Mouse (Mus musculus) mesoderm, embryonic 11.5 days (tissue): ENCODE data around the gene Isyna1.
A peak's percentile ranks its signal among the peaks of the same experiment; 100 is the strongest.

Experiments
- DNase-seq: peaks from one replicate; pipeline ENCODE4 v3.0.0-alpha.2; 2012; ENCODE audit warnings: low read depth, low spot score

Gene Isyna1

DNA sequence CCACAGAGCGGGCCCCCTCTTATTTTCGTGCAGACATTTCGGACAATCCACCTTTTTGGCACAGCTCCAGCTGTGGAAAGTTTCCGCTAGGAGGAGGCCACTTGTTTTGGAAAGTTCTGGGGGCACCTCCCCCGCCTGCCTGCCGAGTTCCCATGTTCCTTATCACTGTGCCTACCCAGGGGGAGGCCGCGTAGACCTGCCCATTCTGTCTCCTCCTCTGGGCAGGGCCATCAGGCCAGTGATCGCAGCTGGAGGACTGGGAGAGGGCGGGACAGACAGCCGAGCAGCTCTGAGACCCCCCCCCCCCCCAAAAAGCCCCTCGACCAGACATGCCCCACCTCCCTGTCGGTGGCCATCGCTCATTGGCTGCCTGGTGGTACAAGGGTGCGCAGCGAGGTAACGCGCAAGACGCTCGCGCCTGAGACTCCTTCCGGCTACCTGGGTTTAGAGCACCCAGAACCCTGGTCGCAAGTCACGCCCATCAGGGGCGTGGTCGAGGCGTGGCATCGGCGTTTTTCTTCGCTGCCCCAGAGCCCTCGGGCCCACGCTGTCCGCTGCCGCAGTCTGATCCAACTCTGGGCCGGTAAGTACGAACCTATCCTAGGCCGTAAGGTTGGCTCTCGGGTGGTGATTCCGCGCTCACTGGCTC is at the start of gene Isyna1:
Gene Isyna1 (plus strand): TSS at position 413 of the 649 bp plus-strand sequence.
- peak; percentile 98 for DNase-seq

DNA sequence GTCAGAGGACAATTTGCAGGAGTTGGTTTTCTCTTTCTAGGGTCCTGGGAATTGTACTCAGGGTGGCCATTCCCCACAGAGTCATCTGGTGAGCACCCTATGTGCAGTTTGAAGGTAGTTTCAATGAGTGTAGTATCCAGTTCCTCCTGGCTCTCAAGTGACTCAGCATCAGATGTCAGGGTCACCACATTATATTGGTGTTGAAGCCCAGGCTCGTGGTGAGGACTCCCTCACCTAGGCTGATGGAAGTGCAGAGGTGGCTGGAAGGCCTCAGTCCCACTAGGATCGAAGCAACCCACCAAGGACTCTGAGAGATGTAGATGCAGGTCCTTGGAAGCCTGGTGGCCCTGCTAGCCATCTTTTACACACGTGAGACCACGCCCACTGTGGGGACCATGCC is 47.8 kb upstream of the Isyna1 start:
- no peak for DNase-seq

DNA sequence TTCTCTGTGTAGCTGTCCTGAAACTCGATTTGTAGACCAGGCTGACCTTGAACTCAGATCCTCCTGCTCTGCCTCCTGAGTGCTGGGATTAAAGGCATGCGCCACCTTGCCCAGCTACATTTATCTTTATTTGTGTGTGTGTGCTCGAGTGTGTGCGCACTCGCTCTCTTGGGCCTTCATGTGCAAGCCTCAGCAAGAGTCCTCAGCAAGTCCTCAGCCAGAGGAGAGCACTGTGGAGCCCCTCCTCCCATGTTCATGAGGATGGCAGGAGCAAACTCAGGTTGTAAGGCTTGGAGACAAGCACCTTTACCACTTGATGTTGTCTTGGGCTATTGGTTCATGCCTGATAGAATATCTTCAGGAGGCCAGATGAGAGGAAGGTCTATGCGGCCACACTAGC is 46.4 kb upstream of the Isyna1 start:
- DNase-seq = no peak

DNA sequence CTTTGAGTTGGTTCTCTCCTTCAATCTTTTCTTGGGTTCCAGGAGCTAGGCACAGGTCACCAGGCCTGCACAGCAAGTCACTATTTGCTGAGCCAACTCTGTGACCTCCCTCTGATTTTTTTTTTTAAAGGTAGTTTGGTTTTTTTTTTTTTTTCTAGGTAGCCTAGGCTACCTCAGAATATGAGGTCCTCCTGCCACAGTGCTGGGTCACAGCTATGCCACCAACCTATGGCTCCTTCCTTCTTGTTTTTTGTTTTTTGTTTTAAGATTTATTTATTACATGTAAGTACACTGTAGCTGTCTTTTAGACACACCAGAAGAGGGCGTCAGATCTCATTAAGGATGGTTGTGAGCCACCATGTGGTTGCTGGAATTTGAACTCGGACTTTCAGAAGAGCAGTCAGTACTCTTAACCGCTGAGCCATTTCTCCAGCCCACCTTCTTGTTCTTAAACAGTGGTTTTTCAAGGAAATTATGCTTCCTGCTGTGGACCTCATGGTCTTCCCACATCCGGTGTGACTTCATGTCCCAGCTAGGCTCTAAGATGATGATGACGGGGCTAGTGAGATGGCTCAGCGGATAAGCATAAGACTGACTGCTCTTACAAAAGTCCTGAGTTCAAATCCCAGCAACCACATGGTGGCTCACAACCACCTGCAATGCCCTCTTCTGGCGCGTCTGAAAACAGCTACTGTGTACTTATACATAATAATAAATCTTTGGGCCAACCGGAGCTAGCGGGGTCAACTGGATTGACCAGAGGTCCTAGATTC is 44.6 kb upstream of the Isyna1 start:
- no peak for DNase-seq

DNA sequence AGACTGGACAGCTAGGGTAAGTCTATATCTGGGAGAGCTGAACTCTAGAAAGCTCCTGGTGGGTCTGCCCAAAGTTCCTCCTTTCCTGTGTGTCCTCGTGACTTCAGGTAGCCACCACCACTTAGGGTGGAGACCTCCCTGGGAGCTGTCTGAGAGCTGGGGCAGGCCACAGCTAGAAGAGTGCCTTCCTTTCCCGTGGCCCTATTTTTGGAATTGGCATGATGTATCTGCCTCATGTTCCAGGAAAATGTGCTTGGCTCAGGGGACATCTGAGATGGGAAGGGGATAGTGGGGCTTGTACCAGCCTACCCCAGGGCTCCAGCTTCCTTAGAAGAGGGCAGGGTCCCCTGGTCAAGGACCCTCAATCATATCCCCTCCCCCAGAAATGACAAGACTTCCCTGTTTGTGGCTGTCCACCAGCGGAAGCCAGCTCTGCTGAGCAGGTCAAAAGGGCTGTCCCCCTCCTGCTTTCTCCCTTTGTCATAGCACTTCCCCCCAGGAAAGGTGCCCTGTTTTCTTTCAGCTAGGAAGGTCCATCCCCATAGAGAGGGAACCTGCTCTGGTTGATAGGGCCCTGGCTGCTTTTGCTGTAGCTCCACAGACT is 42.5 kb upstream of the Isyna1 start:
- no peak for DNase-seq

DNA sequence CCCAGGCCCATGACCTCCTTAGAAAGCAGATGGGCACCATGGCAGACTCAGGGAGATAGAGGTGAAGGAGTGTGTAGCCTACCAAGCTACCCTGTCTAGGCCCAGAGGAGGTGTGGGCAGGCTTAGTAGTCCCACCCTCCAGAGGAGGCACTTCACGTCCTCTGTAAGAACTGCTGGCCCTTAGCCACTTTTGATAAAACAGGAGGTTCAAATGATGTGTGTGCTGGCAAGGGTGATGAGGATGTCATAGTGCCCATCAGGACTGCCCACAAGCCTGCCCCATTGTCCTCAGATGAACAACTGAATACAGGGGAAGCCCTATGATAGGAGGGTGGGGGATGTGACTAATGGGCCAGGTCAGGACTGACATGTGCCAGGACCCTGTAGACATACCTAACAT is 41.3 kb upstream of the Isyna1 start:
- DNase-seq = no peak

DNA sequence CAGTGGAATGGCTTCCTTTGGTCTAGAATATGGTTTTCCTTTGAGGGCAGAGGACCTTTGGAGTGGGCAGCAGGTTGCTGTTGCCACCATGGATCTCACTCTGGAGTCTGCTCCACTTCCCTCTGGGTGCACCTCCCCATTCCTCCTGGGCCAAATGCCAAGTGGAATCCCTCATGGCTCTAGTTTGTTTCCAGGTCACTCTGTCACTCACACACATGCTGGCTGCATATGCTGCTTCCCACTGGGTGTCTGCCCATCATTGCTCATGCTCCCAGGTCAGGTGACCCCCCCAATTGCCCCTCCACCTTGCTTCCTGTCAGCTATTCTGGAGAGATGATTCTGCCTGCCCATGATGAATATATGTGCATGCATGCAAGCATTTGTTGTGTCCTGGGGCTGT is 40.4 kb upstream of the Isyna1 start:
- DNase-seq = no peak

DNA sequence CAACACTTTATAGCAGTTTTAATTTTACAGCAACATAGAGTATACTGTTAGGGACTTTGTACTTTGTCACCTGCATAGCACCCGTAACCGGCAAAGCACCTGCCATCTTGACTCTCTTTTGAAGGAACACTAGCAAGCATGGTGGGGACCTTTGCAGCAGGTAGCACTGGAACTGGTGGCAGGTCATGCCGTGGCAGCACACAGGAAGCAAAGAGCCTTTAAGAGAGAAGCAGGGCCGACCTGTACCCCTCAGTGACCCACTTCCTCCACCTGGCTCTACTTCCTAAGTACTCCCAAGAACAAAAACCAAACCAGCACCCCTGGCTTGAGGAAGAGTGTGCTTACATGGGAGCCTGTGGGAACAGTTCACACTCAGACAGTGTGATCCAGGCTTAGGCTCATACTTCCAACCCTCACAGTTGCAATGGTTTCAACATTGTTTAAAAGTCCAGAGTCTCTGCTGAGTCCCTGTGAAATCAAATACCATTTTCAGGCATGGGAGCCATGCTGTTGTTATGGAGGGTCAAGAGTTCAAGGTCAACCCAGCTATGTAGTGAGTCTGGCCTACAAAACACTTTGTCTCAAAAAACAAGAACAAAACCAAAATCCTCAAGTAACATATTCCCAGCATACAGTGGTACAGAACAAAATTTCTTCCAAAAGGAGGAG is 39.0 kb upstream of the Isyna1 start:
- DNase-seq = no peak

DNA sequence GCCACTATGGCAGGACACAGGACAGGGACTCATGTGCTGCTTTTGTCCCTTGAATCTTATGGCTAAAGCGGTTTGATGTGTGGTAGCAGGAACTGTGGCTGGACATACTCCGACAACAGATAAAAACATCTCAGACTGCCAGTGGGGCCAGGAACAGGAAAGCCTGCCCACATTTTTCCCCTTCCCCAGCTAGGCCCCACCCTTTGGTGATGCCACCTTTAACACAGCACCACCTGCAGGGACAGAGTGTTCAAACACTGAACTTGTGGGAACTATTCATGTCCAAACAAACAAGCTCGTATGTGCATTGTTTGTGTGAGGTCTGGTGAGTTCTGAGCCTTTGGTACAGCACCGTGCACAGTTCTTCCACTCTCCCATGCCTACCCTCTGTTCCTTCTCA is 35.8 kb upstream of the Isyna1 start:
- DNase-seq = no peak

DNA sequence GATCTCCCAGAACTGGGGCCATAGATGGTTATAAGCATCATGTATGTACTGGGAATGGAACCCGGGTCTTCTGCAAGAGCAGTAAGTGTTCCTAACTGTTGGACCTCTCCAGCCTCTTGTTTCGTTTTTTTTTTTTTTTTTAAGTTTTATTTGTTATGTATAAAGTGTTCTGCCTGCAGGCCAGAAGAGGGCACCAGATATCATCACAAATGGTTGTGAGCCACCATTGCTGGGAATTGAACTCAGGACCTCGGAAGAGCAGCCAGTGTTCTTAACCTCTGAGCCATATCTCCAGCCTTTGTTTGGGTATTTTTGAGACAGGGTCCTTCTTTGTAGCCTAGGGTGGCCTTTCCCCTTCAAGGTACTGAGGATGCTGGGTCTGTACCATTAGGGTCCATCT is 35.2 kb upstream of the Isyna1 start:
- no peak for DNase-seq

DNA sequence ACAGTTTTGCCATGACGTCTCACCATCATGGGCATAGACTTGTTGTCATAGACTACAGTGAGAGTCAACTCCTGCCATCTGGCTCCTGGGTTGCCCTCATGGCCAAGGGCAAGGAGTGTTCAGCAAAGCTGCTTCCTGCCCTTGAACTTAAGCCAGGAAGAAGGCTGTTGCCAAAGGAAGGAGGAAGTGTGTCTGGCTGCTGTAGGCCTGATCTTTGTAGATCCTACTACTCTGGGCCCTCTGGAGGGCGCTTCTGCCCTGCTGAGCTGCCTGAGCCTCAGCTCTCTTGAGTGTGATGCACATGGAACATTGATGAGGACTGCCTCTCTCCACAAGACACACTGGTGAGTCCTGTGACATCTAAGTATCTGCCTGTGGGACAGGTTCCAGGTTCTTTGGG is 34.1 kb upstream of the Isyna1 start:
- DNase-seq = no peak

DNA sequence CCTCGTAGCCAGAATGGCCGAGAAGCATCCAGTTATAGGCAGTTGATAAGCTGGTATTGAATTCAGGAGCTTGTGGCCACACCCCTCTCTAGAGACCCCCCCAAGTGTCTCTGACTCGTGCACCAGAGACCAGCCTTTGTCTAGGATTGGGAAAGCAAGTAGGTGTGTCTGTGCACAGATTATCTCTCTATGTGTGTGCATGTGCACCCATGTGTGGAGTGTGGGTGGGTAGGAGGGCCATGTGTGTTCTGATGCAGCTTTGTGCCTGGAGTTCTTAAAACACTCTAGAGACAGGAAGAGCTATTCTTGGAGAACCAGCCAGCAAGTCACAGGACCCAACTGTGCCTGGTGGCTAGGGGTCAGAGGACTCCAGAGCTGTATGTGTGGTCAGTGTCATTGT is 33.6 kb upstream of the Isyna1 start:
- DNase-seq = no peak

DNA sequence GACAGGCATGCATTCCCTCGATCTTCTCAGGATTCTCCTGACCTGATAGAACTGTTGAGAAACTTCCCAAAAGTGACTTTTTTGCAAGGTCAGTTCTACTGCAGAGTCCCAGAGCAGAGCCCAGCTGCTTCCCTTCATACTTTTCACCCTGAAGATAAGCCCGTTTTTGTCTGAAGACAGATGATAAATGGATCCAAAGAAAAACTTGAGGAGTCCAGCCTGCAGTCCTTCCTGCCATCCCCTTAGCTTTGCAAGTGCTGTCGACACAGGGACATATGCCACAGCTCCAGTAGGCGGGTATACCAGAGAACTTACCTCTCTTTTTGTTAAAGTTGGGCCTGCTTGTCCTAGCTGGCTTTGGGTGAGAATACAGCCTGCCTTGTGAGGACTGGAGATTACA is 32.8 kb upstream of the Isyna1 start:
- no peak for DNase-seq

DNA sequence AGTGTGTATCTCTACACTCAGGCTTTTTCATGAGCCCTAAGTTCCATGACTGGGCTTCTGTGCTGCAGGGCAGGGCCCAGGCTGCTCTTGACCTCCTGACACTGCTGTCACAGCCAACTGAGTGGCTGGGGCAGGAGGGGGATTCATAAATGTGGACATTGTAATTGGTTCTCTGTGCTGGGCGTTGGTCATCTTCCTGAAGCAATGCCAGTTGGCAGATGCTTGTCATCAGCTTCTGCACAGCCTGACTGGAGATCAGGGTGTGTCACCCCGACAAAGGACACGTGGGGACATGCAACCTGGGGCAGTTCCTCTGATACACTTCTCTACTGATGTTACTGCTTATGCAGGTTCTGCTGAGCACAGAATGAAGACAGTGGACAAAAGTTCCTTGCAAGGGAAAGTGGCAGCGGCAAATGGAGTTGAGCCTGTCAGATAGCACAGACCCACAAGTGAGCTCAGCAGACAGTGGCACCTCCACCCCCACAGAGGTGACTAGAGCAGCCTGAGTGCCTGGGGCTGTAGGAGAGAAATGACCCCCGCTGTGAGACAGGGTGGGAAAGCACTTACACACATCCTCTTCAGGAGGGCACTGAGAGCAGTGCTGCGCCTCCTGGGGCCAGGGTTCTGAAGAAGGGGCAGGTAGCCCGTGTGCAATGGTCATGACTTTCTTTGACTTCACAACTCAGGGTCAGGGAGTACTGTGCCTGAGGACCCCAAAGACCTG is 32.2 kb upstream of the Isyna1 start:
- no peak for DNase-seq

DNA sequence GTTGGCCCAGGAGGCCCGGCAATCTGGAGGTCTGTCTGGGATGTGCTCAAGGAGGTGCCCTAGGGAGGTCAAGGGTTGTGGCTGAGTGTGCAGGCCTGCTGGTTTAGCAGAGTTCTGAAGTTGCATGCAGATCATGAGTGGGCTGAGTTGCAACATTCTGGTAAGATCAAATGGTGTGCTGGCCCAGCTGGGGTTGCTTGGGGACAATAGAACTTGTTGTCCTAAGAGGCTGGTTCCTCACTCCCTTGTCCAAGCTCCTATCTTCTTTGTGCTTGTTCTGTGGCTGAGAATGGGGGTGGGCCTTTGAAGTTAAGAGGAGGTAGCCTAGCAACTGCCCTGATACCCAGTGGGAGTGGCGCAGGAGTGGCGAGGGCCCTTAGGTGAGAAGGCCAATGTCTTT is 31.4 kb upstream of the Isyna1 start:
- no peak for DNase-seq

DNA sequence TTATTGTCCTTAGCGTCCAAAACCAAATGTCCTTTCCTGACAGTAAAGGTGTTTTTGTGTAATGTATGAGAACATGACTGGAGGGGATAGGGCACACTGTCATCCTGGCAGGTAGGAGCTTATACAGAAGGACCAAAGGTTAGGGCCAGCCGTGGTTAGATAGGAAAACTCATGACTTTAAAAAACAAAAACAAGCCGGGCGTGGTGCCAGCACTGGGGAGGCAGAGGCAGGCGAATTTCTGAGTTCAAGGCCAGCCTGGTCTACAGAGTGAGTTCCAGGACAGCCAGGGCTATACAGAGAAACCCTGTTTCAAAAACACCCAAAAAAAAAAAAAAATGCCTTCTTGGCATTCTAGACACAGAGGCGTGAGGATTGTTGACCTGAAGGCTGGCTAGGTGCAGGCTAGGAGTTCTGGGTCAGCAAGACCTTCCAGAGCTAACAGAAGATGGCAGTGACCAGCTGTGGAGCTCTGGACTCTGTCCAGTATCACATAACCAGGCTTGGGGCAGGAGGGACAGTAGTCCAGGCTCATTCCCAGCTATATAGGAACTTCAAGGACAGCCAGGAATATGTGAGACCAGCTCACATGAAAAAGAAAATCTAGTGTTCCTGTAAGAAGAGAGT is 30.3 kb upstream of the Isyna1 start:
- no peak for DNase-seq

DNA sequence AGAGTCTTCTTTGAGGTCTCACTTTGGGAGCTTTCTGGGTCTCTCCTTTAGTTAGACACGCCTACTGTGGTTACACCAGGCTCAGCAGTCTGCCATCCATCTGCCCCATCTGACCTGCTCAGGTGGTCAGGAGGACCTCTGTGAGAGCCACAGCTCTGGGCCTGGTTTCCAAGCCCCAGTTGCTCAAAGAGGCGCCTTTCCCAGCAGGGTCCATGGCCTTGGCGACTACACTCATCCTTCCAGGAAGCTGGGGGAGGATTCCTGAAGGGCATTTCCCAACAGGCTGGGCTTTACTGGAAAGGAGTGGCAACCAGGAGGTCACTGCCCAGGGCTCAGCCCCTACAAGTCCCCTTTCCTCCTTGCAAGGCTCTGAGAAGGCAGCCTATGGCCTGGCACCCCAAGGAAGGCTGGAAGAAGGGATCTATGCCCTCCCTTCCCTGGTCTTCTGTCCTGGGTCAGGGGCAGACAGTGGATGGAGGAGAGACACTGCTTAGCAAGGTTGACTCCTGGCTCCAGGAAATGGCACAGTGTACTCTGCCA is 29.4 kb upstream of the Isyna1 start:
- no peak for DNase-seq

DNA sequence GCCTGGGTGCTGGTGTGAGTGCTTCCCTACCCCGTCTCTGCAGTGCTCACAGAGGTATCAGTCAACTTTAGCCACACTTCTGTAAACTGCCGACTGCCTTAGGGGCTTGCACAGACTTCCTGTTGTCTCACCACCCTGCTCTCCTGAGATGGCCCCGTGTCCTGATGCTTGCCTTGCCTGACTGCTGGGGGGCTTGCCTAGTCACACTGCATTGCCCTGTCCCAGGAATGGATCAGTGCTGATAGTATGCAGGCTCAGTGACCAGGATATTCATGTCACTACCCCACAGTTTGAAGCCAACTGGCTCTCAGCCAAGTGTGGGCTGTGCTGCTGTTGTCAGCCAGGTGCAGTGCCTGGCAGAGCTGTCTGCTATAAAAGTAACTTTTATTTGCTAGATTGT is 28.6 kb upstream of the Isyna1 start:
- no peak for DNase-seq

DNA sequence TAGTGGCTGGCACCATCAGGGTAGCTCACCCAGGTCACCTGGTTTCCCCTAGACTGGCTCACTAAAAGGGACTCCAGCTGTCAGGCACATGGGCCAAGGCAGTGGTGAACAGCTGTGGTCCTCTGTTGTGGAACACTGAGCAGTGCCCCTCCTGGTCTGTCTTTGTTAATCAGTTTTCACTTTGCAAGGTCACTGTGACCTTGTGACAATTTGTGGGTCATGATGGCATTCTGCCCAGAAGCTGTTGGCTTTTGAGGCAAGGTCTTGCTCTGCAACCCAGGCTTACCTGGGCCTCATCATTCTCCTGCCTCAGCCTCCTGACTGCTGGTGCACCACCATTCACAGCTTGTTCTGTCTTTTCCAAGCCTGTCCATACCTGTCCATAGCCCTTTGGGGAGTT is 23.8 kb upstream of the Isyna1 start:
- no peak for DNase-seq

DNA sequence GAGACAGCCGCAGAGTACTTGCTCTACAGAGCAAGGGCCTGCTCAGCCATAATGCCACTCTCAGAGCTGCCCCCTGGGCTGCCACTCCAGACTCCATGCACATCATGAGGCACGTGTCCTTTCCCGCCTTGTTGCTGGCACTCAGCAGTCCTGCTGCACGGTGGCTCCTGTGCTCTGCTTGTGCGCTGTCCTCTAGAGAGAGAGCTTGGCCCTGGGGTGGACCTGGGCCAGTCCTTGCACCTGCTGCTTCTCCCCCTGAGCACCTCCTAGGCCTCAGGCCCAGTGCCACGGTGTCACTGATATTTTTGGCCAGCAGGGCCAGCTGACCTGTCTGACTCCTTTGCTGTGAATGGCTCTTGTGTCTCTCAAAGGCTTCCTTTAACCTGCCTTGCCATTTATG is 23.2 kb upstream of the Isyna1 start:
- DNase-seq = no peak

DNA sequence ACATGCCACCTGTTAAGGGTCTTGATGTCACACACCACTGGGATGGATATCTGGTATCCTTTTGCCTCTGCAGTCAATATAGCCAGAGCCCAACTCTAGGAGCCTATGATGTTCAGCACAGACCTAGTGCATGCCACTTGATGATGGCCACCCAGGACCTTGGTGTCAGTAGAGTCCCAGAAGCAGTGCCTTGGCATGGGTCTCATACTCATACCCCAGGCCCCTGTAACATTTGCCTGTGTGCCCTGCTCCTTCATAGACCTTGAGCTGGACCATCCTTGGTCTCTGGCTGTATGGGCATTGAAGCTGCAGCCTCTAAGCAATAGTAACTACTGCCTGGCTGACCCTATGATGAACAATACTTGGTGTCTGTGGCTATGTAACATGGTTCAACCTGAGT is 19.9 kb upstream of the Isyna1 start:
- no peak for DNase-seq
